Mouse (Mus musculus): ENCODE measurements around the gene Yeats2.

Gene Yeats2

DNA sequence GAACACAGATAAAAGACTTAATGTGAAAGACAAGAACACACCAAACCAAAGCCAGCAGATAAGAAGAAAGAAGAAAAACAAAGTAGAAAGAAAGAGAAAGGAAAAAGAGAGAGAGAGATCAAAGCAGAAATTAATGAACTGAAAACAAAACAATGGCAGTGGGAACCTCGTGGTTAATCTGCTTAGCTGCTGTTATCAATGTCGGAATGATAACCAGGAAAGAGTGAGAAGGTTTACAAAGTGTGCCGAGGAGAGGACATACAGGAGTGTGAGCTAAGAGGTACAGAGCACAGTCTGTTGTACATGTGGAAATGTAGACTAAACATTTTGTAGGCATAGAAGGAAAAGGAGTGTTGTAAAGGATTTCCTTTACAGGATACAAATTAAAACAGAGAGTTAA, 132.1 kb downstream of the Yeats2 start:
- in situ Hi-C loops (cut with MboI; ENCODE audit: low sequenced_read_pairs): no loop called here

DNA sequence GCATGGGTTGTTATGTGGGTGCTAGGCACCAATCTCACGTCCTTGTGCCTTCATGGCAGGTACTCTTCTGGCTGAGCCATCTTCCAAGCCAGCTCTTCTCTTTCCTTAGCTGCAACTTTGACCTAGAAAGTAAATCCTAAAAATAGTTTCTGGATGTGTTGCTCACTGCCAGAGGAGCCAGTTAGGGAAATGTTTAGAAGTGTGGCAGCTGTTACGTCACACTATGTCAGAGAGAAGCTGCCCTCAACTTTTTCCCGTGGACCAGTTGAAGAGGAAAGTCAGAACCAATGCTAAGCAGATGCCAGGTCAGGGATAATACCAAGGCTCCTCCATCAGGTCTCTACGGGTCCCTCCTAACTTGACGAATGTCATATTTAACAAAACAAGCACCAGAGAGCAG, 138.5 kb downstream of the Yeats2 start:
- in situ Hi-C loops (cut with MboI; ENCODE audit: low sequenced_read_pairs): no loop called here

DNA sequence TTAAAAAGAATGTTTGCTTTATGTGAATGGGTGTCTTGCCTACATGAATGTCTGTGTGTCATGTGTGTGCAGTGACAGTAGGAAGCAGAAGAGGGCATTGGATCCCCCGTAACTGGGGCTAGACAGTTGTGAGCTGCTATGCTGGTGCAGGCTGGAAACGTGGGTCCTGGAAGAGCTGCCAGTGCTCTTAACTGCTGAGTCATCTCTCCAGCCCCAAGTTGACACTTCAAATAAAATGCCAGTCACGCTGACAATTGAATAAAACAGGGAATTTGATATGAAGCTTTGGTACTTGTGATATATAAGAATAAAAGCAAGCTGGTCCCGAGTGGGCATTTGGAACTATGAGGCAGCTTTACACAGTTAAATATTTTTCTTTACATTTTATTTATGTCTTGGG, 139.4 kb downstream of the Yeats2 start:
- in situ Hi-C loops (cut with MboI; ENCODE audit: low sequenced_read_pairs): no loop called here
